Mouse (Mus musculus): ENCODE results near the gene Tmem86a.

GRCm38 (mm10) chr7:47067879-47068278 is 17.5 kb downstream of the Tmem86a start:
- TF ChIP-seq CTCF (IDR thresholded peaks at IDR 0.05; ENCODE audit: extremely low read depth, insufficient read depth, insufficient read length, insufficient replicate concordance) (no peak), POLR2A (IDR thresholded peaks at IDR 0.05; ENCODE audit: low read depth, low read length) (no peak)

All from spleen, adult 2 months (tissue).